Comparison of ENCODE assay signal across 9 mouse cellular contexts in the genomic region with DNA sequence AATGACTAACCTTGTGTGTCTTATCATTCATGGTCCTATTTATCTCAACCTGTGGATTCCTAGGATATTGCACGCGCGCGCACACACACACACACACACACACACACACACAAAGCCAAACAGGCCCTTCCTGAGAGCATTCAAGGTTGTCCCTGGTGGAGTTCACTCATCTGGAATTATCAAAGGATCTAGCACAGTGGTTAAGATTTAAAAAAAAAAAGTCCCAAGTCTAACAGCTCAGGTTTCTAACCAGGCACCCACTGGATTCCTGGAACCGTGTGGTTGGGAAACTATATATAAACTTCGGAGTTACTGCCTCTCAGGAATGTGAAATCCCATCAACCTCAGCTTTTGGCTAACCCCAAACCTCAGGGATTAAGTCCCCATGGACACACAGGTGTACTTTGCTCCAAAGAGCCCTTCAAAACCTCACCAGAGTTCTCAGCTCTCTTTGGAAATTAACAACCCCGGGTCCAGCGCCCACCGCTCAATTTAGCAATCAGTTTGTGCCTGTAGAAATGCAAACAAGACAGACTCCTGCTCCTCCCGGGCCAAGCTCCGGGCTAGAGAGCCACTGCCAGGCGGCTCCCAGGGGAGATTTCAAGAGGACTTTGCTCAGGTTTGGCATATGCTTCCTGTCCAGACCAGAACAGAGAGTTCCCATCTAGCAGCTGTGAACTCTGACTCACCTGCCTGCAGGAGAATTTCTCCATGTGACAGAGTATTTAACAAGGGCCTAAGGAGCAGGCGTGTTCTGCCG.
DNase-seq lines count a peak whose midpoint lies in the region; ATAC-seq and TF ChIP-seq lines count a peak whose summit lies in the region.
"Had no signal": no experiment of that assay in that cellular context is flagged by ENCODE, and none has a peak within 500 bp of the region (broad histone marks: within the 10 kb centered on the region; RNA-seq: fewer than 3 reads in every experiment).

No protein-coding gene starts in this region.

- no peaks in the 10 kb centered on the region for H3K9me3 ChIP-seq in heart, postnatal 0 days (replicated peaks; ENCODE audit: control insufficient read depth, low read length)
- H3K9me3 ChIP-seq in limb, embryonic 14.5 days (ENCODE audit: control insufficient read depth, low read length) = no peaks in the 10 kb centered on the region
- H3K9me3 ChIP-seq in stomach, postnatal 0 days (ENCODE audit: control insufficient read depth, low read length) = no peaks in the 10 kb centered on the region
- no peaks in the 10 kb centered on the region for H3K9me3 ChIP-seq in forebrain, embryonic 14.5 days (replicated peaks; ENCODE audit: control insufficient read depth, low read length)

- H3K36me3 ChIP-seq in heart, postnatal 0 days (replicated peaks; ENCODE audit: control insufficient read depth, insufficient read depth, low read length) = no peaks in the 10 kb centered on the region
- H3K36me3 ChIP-seq in limb, embryonic 14.5 days (ENCODE audit: control insufficient read depth, insufficient read depth, low read length) = no peaks in the 10 kb centered on the region
- no peaks in the 10 kb centered on the region for H3K36me3 ChIP-seq in stomach, postnatal 0 days (ENCODE audit: control insufficient read depth, insufficient read depth, low read length)
- H3K36me3 ChIP-seq in forebrain, embryonic 14.5 days (ENCODE audit: control insufficient read depth, insufficient read depth, low read length) = no peaks in the 10 kb centered on the region

- H3K4me2 ChIP-seq in heart, postnatal 0 days (ENCODE audit: low read depth, low read length) = no peak overlapping the region
- H3K4me2 ChIP-seq in limb, embryonic 14.5 days (replicated peaks; ENCODE audit: low read depth, low read length, severe bottlenecking) = no peak overlapping the region
- H3K4me2 ChIP-seq in stomach, postnatal 0 days (replicated peaks; ENCODE audit: low read depth) = 0 out of 2 replicates have a peak overlapping the region, but pooled peaks have one; percentile 14
- H3K4me2 ChIP-seq in forebrain, embryonic 14.5 days (ENCODE audit: low read length) = no peak overlapping the region

- H3K27me3 ChIP-seq in Patski = no peaks in the 10 kb centered on the region
- H3K27me3 ChIP-seq in heart, postnatal 0 days (ENCODE audit: control insufficient read depth, insufficient read depth, low read length) = no peaks in the 10 kb centered on the region
- no peaks in the 10 kb centered on the region for H3K27me3 ChIP-seq in limb, embryonic 14.5 days (ENCODE audit: control insufficient read depth, insufficient read depth, low read length)
- no peaks in the 10 kb centered on the region for H3K27me3 ChIP-seq in stomach, postnatal 0 days (ENCODE audit: control insufficient read depth, insufficient read depth, low read length)
- no peaks in the 10 kb centered on the region for H3K27me3 ChIP-seq in forebrain, embryonic 14.5 days (replicated peaks; ENCODE audit: control insufficient read depth, insufficient read depth, low read length)
- H3K27me3 ChIP-seq: megakaryocyte, embryonic 14.5 days had no signal

- in situ Hi-C loops in Patski (cut with MboI; ENCODE audit: low pct_unique_long_range_greater_than_20kb) = loop anchor here (5.0 kb wide), 1 partner anchor 102 kb away; no protein-coding TSS in a partner anchor

- peak; percentile 83 for DNase-seq in Patski (ENCODE audit: low read depth, low spot score)
- peak; percentile 43 for DNase-seq in cerebellum, adult 8-10 months
- DNase-seq in heart, postnatal 0 days (ENCODE audit: low spot score) = no peak
- DNase-seq in limb, embryonic 14.5 days (ENCODE audit: low spot score) = peak; percentile 37
- DNase-seq in stomach, postnatal 0 days (ENCODE audit: low spot score) = peak; percentile 76
- no peak for DNase-seq in spleen, adult 18-20 months
- no peak for DNase-seq in natural killer cell, adult 2 months (ENCODE audit: low spot score in 2 of 2)
- DNase-seq in forebrain, embryonic 14.5 days (ENCODE audit: low spot score) = no peak

- peak; percentile 78 for ATAC-seq in Patski
- peak; percentile 49 for ATAC-seq in heart, postnatal 0 days (ENCODE audit: insufficient read depth, low read depth)
- no peak for ATAC-seq in limb, embryonic 14.5 days (ENCODE audit: low FRiP score, low read depth)
- ATAC-seq in stomach, postnatal 0 days (ENCODE audit: low FRiP score, low TSS enrichment) = peak; percentile 96
- no peak for ATAC-seq in forebrain, embryonic 14.5 days

- no peak overlapping the region for H3K4me3 ChIP-seq in heart, postnatal 0 days (ENCODE audit: low read depth, low read length)
- H3K4me3 ChIP-seq in limb, embryonic 14.5 days (replicated peaks; ENCODE audit: low read length) = no peak overlapping the region
- no peak overlapping the region for H3K4me3 ChIP-seq in stomach, postnatal 0 days (ENCODE audit: low read depth, low read length)
- H3K4me3 ChIP-seq in forebrain, embryonic 14.5 days (ENCODE audit: low read depth, low read length) = no peak overlapping the region
- H3K4me3 ChIP-seq: megakaryocyte, embryonic 14.5 days had no signal

- CTCF ChIA-PET in Patski (lab: Charles Lee) = interaction anchor here (0.8 to 1.4 kb wide), 2 partner anchors 12 to 18 kb away, joined by 3 read pairs; no protein-coding TSS in a partner anchor

- H3K9ac ChIP-seq in heart, postnatal 0 days (replicated peaks; ENCODE audit: low read depth, low read length) = no peak overlapping the region
- no peak overlapping the region for H3K9ac ChIP-seq in limb, embryonic 14.5 days (ENCODE audit: low read depth, low read length, severe bottlenecking)
- no peak overlapping the region for H3K9ac ChIP-seq in stomach, postnatal 0 days (ENCODE audit: low read length)
- H3K9ac ChIP-seq in forebrain, embryonic 14.5 days (ENCODE audit: low read length) = no peak overlapping the region

- H3K27ac ChIP-seq in heart, postnatal 0 days (ENCODE audit: low read depth) = peak overlapping the region; percentile 63
- H3K27ac ChIP-seq in limb, embryonic 14.5 days (replicated peaks; ENCODE audit: low read depth, low read length) = no peak overlapping the region
- peak overlapping the region; percentile 24; the same call in 1 of the 2 replicates for H3K27ac ChIP-seq in stomach, postnatal 0 days (replicated peaks)
- no peak overlapping the region for H3K27ac ChIP-seq in forebrain, embryonic 14.5 days (ENCODE audit: low read depth, low read length)

- TF ChIP-seq POLR2A in limb, embryonic 14.5 days (IDR thresholded peaks at IDR 0.05; ENCODE audit: borderline replicate concordance, extremely low read depth, insufficient read depth, insufficient read length) = no peak

- POLR2A ChIA-PET in Patski (lab: Charles Lee) = interaction anchor here (1.3 to 1.7 kb wide), 2 partner anchors 20 to 323 kb away, joined by 4 to 5 read pairs; no protein-coding TSS in a partner anchor

- peaks cover 15% of the 10 kb centered on the region for H3K4me1 ChIP-seq in heart, postnatal 0 days (ENCODE audit: control insufficient read depth, insufficient read depth)
- peaks cover 14% of the 10 kb centered on the region for H3K4me1 ChIP-seq in limb, embryonic 14.5 days (ENCODE audit: control insufficient read depth, insufficient read depth, low read length)
- no peaks in the 10 kb centered on the region for H3K4me1 ChIP-seq in stomach, postnatal 0 days (replicated peaks; ENCODE audit: control insufficient read depth, insufficient read depth)
- no peaks in the 10 kb centered on the region for H3K4me1 ChIP-seq in forebrain, embryonic 14.5 days (ENCODE audit: control insufficient read depth, insufficient read depth, low read length)

- no peak for TF ChIP-seq CTCF in Patski (IDR thresholded peaks at IDR 0.05)
- no peak for TF ChIP-seq CTCF in heart, postnatal 0 days (IDR thresholded peaks at IDR 0.05; ENCODE audit: low read depth)
- TF ChIP-seq CTCF in stomach, postnatal 0 days (IDR thresholded peaks at IDR 0.05; ENCODE audit: low read depth) = no peak

- WGBS in heart, postnatal 0 days = 43% methylated on average over 14 of the region's 14 CpGs
- 48% methylated on average over 14 of the region's 14 CpGs for WGBS in limb, embryonic 14.5 days
- 52% methylated on average over 14 of the region's 14 CpGs for WGBS in stomach, postnatal 0 days
- WGBS in forebrain, embryonic 14.5 days = 77% methylated on average over 14 of the region's 14 CpGs

- TF ChIP-seq EP300 in heart, postnatal 0 days (IDR thresholded peaks at IDR 0.05; ENCODE audit: low read depth) = no peak
- TF ChIP-seq EP300 in stomach, postnatal 0 days (optimal IDR thresholded peaks at IDR 0.05) = peak; percentile 56

Comparison
In these comparisons a context has a peak if more than half of its experiments do, and no peak if none do; other contexts are left out.
1. ATAC-seq: peak in Patski (single experiment), heart, postnatal 0 days (single experiment) and stomach, postnatal 0 days (single experiment); none in limb, embryonic 14.5 days (single experiment) and forebrain, embryonic 14.5 days (single experiment).
2. DNase-seq: peak in Patski (single experiment), cerebellum, adult 8-10 months (single experiment), limb, embryonic 14.5 days (single experiment) and stomach, postnatal 0 days (single experiment); none in heart, postnatal 0 days (single experiment), spleen, adult 18-20 months (0 of 2), natural killer cell, adult 2 months (0 of 2) and forebrain, embryonic 14.5 days (single experiment).
3. H3K27ac ChIP-seq: peak in heart, postnatal 0 days (single experiment) and stomach, postnatal 0 days (single experiment); none in limb, embryonic 14.5 days (single experiment) and forebrain, embryonic 14.5 days (single experiment).